ENCODE assay signal across 8 mouse cellular contexts in genomic region chrX:38251851-38252571, GRCm38 (mm10). TPM values are rescaled to one million over a fixed set of nuclear protein-coding genes. Genes with fewer than 3 reads are reported as not detected.
A peak's percentile ranks its signal among the peaks of the same experiment; 100 is the strongest.
DNase-seq lines count a peak whose midpoint lies in the region; ATAC-seq and TF ChIP-seq lines count a peak whose summit lies in the region.

Tmem255a (minus strand) TSS chrX:38252439.

- H3K36me3 ChIP-seq in E14TG2a.4 (ENCODE audit: insufficient read depth, low read length): no peaks in the 10 kb centered on the region
- no peaks in the 10 kb centered on the region for H3K36me3 ChIP-seq in heart, embryonic 10.5 days
- H3K36me3 ChIP-seq in lung, embryonic 15.5 days: no peaks in the 10 kb centered on the region

- no peaks in the 10 kb centered on the region for H3K9me3 ChIP-seq in E14TG2a.4 (ENCODE audit: low read length)
- H3K9me3 ChIP-seq in heart, embryonic 10.5 days: no peaks in the 10 kb centered on the region
- no peaks in the 10 kb centered on the region for H3K9me3 ChIP-seq in lung, embryonic 15.5 days

- peaks cover 30% of the 10 kb centered on the region for H3K27me3 ChIP-seq in E14TG2a.4 (ENCODE audit: insufficient read depth, low read length)
- peaks cover 5% of the 10 kb centered on the region; the same call in 1 of the 2 replicates for H3K27me3 ChIP-seq in heart, embryonic 10.5 days (ENCODE audit: insufficient read depth, poor library complexity, severe bottlenecking)
- no peaks in the 10 kb centered on the region for H3K27me3 ChIP-seq in lung, embryonic 15.5 days

- peak; percentile 36 to 53 for DNase-seq in B cell, adult 2 months
- peak; percentile 76 for DNase-seq in heart, embryonic 10.5 days (ENCODE audit: low spot score)
- peak; percentile 1 to 40 for DNase-seq in kidney, postnatal 25 days
- peak; percentile 11 for DNase-seq in right cerebral cortex, postnatal 14 days
- DNase-seq in spleen, adult 12 weeks (ENCODE audit: low spot score): no peak

- H3K4me2 ChIP-seq in lung, embryonic 15.5 days: peak within 1 kb of the TSS; percentile 73

- H3K27ac ChIP-seq in heart, embryonic 10.5 days: no peak within 1 kb of the TSS
- no peak within 1 kb of the TSS for H3K27ac ChIP-seq in lung, embryonic 15.5 days

- 13% methylated on average over 27 of the region's 27 CpGs for WGBS in heart, embryonic 10.5 days
- 12% methylated on average over 23 of the region's 27 CpGs for WGBS in lung, embryonic 15.5 days

- peak; percentile 36 for ATAC-seq in common myeloid progenitor, adult 5-6 weeks (replicated peaks; ENCODE audit: low read depth, poor library complexity, severe bottlenecking)
- ATAC-seq in lung, embryonic 15.5 days (ENCODE audit: borderline replicate concordance, extremely low read depth, low FRiP score, low TSS enrichment): peak; percentile 70

- peaks cover 17% of the 10 kb centered on the region; the same call in 1 of the 2 replicates for H3K4me1 ChIP-seq in E14TG2a.4 (replicated peaks; ENCODE audit: low read depth, low read length)
- H3K4me1 ChIP-seq in heart, embryonic 10.5 days: 0 out of 2 replicates have a peak, but pooled peaks cover 3% of the 10 kb centered on the region
- H3K4me1 ChIP-seq in lung, embryonic 15.5 days: no peaks in the 10 kb centered on the region

- 0 out of 2 replicates have a peak within 1 kb of the TSS, but pooled peaks have one; percentile 10 for H3K9ac ChIP-seq in lung, embryonic 15.5 days

- H3K4me3 ChIP-seq in E14TG2a.4 (replicated peaks; ENCODE audit: low read length): peak within 1 kb of the TSS; percentile 59
- peak within 1 kb of the TSS; percentile 54 for H3K4me3 ChIP-seq in heart, embryonic 10.5 days
- peak within 1 kb of the TSS; percentile 36 for H3K4me3 ChIP-seq in lung, embryonic 15.5 days

- no peak for TF ChIP-seq CTCF in E14TG2a.4 (conservative IDR thresholded peaks at IDR 0.05; ENCODE audit: low read length)

RNA-seq across cellular contexts. Expression of gene Tmem255a, which starts in this region (rescaled TPM):
- not detected in 2 replicates for total RNA-seq in common myeloid progenitor, adult 5-6 weeks (2017)
- polyA plus RNA-seq in heart, embryonic 10.5 days (2016; fragmentation: Nextera tagmentation; extraction: Ambion mirVana): 18.0 and 24.5 TPM in 2 replicates
- polyA plus RNA-seq in lung, embryonic 15.5 days (2015; fragmentation: Nextera tagmentation; extraction: Ambion mirVana): 19.5 and 20.8 TPM in 2 replicates

Comparison
In these comparisons a context has a peak if more than half of its experiments do, and no peak if none do; other contexts are left out.
1. Peak in ATAC-seq in common myeloid progenitor, adult 5-6 weeks; RNA of the gene not detected or under 1 TPM.